Mouse (Mus musculus): ENCODE data around the gene Gm7271.

GRCm38 (mm10) chr5:76437696-76438095 lies 46.1 kb upstream of the Gm7271 start:
- no peak for TF ChIP-seq CTCF (IDR thresholded peaks at IDR 0.05; ENCODE audit: low read depth, low read length)
- no peak for TF ChIP-seq POLR2AphosphoS5 (IDR thresholded peaks at IDR 0.05; ENCODE audit: insufficient replicate concordance, low read depth, low read length)
- TF ChIP-seq TAL1 (conservative IDR thresholded peaks at IDR 0.05; ENCODE audit: low read depth, low read length) = no peak
- TF ChIP-seq GATA1 (IDR thresholded peaks at IDR 0.05; ENCODE audit: borderline replicate concordance, low read length) = no peak

Measured in G1E (cell line).